Mouse (Mus musculus) midbrain, embryonic 12.5 days (tissue): ENCODE results near the gene Sh2d1b2. TPM values are rescaled to one million over a fixed set of nuclear protein-coding genes. Genes with fewer than 3 reads are reported as not detected.
"Not testable (repeated sequence)": the region's sequence is repeated elsewhere in the genome, so short reads cannot be mapped to it uniquely, and the experiment has no call there.

Source experiments
- ATAC-seq: fragments of 200-750 bp; cut with Nextera tagmentation; 2 replicates; pipeline ENCODE4 v1.8.0; 2017; ENCODE audit warnings: low read depth, moderate TSS enrichment, moderate library complexity; ENCODE audit not compliant: low FRiP score
- H3K27ac ChIP-seq: fragments of 300-500 bp; sonication (generic); replicated peaks from 2 replicates; pipeline ENCODE4 v1.5.1; 2016; ENCODE audit warnings: mild to moderate bottlenecking
- H3K27me3 ChIP-seq: fragments of 300-500 bp; sonication (generic); 2 replicates; pipeline ENCODE4 v1.6.1; 2016; ENCODE audit warnings: mild to moderate bottlenecking
- H3K36me3 ChIP-seq: fragments of 300-500 bp; sonication (generic); 2 replicates; pipeline ENCODE4 v1.6.1; 2016
- H3K4me1 ChIP-seq: fragments of 300-500 bp; sonication (generic); 2 replicates; pipeline ENCODE4 v1.6.1; 2016
- H3K4me2 ChIP-seq: fragments of 300-500 bp; sonication (generic); replicated peaks from 2 replicates; pipeline ENCODE4 v1.6.1; 2016; ENCODE audit warnings: mild to moderate bottlenecking, moderate library complexity
- H3K4me3 ChIP-seq: fragments of 300-500 bp; sonication (generic); 2 replicates; pipeline ENCODE4 v1.5.1; 2016; ENCODE audit warnings: mild to moderate bottlenecking
- H3K9ac ChIP-seq: fragments of 300-500 bp; sonication (generic); replicated peaks from 2 replicates; pipeline ENCODE4 v1.6.1; 2016; ENCODE audit warnings: mild to moderate bottlenecking, moderate library complexity
- H3K9me3 ChIP-seq: fragments of 300-500 bp; sonication (generic); 2 replicates; pipeline ENCODE4 v1.6.1; 2016; ENCODE audit warnings: mild to moderate bottlenecking
- WGBS: fragments of 180-500 bp; shearing (Covaris S2); methylation state at CpG from one replicate; pipeline ENCODE4 v1.1.7; 2016; 5-methylcytosine and 5-hydroxymethylcytosine counted together
- polyA plus RNA-seq: library from polyadenylated mRNA; unstranded; fragments of >200 nt; fragmentation: Nextera tagmentation; extraction: Ambion mirVana; gene quantifications from 2 replicates; pipeline ENCODE4 v1.2.1, GENCODE M21; 2016

The Sh2d1b2 gene
- not detected in 2 replicates for polyA plus RNA-seq

- H3K27ac ChIP-seq, H3K9me3 ChIP-seq, H3K4me1 ChIP-seq, H3K27me3 ChIP-seq, H3K36me3 ChIP-seq, H3K9ac ChIP-seq, H3K4me3 ChIP-seq, H3K4me2 ChIP-seq, ATAC-seq: not testable (repeated sequence)
- 83% methylated on average over 6 of the region's 6 CpGs for WGBS
These were observed at the start of gene Sh2d1b2 for GRCm38 (mm10) chr1:170232688-170233087. Gene Sh2d1b2 (plus strand): TSS chr1:170232749.

- H3K4me3 ChIP-seq, result no peak overlapping the region
- no peaks in the 10 kb centered on the region for H3K36me3 ChIP-seq
- ATAC-seq, result no peak
- no peaks in the 10 kb centered on the region for H3K27me3 ChIP-seq
- no peak overlapping the region for H3K27ac ChIP-seq
- H3K9me3 ChIP-seq, result no peaks in the 10 kb centered on the region
- H3K4me2 ChIP-seq, result no peak overlapping the region
- H3K9ac ChIP-seq, result no peak overlapping the region
- H3K4me1 ChIP-seq, result no peaks in the 10 kb centered on the region
- WGBS, result 89% methylated on average over 3 of the region's 3 CpGs
These were observed 47.4 kb upstream of the Sh2d1b2 start for GRCm38 (mm10) chr1:170185137-170185536.

GRCm38 (mm10) chr1:170186531-170186930 lies 46.0 kb upstream of the Sh2d1b2 start:
- Histone ChIP-seq H3K36me3 (no peaks in the 10 kb centered on the region), H3K9ac (no peak overlapping the region), H3K27me3 (no peaks in the 10 kb centered on the region), H3K27ac (no peak overlapping the region), H3K9me3 (no peaks in the 10 kb centered on the region), H3K4me2 (no peak overlapping the region), H3K4me3 (no peak overlapping the region), H3K4me1 (no peaks in the 10 kb centered on the region)
- WGBS, result 90% methylated on average over 5 of the region's 5 CpGs
- no peak for ATAC-seq

- H3K9me3 ChIP-seq, result no peaks in the 10 kb centered on the region
- ATAC-seq, result no peak
- H3K27ac ChIP-seq, result no peak overlapping the region
- no peaks in the 10 kb centered on the region for H3K27me3 ChIP-seq
- 88% methylated on average over 11 of the region's 11 CpGs for WGBS
- no peaks in the 10 kb centered on the region for H3K4me1 ChIP-seq
- H3K9ac ChIP-seq, result no peak overlapping the region
- H3K4me2 ChIP-seq, result no peak overlapping the region
- H3K4me3 ChIP-seq, result no peak overlapping the region
- peaks cover 12% of the 10 kb centered on the region; the same call in 1 of the 2 replicates for H3K36me3 ChIP-seq
These were observed 43.9 kb upstream of the Sh2d1b2 start for GRCm38 (mm10) chr1:170188601-170189000.

- no peak for ATAC-seq
- Histone ChIP-seq H3K4me2 (no peak overlapping the region), H3K9ac (no peak overlapping the region)
These were observed 42.3 kb upstream of the Sh2d1b2 start for GRCm38 (mm10) chr1:170190225-170190624.

GRCm38 (mm10) chr1:170191925-170192324 lies 40.6 kb upstream of the Sh2d1b2 start:
- WGBS, result 89% methylated on average over 1 of the region's 1 CpGs
- Histone ChIP-seq H3K4me3 (no peak overlapping the region), H3K27ac (no peak overlapping the region), H3K4me2 (no peak overlapping the region), H3K36me3 (peaks cover 43% of the 10 kb centered on the region), H3K9me3 (no peaks in the 10 kb centered on the region), H3K4me1 (no peaks in the 10 kb centered on the region), H3K27me3 (no peaks in the 10 kb centered on the region), H3K9ac (no peak overlapping the region)
- no peak for ATAC-seq

More at GRCm38 (mm10) chr1:170190225-170190624, 42.3 kb upstream of the Sh2d1b2 start:
- H3K9me3 ChIP-seq, result no peaks in the 10 kb centered on the region
- no peaks in the 10 kb centered on the region for H3K27me3 ChIP-seq
- H3K4me3 ChIP-seq, result no peak overlapping the region
- no peaks in the 10 kb centered on the region for H3K4me1 ChIP-seq
- WGBS, result 87% methylated on average over 4 of the region's 4 CpGs
- peaks cover 28% of the 10 kb centered on the region for H3K36me3 ChIP-seq
- no peak overlapping the region for H3K27ac ChIP-seq

- Histone ChIP-seq H3K4me3 (no peak overlapping the region), H3K36me3 (peaks cover 78% of the 10 kb centered on the region), H3K9ac (no peak overlapping the region), H3K9me3 (no peaks in the 10 kb centered on the region), H3K27me3 (no peaks in the 10 kb centered on the region), H3K4me1 (no peaks in the 10 kb centered on the region), H3K27ac (no peak overlapping the region), H3K4me2 (no peak overlapping the region)
- 96% methylated on average over 8 of the region's 8 CpGs for WGBS
- no peak for ATAC-seq
These were observed 36.3 kb upstream of the Sh2d1b2 start for GRCm38 (mm10) chr1:170196211-170196610.

GRCm38 (mm10) chr1:170200379-170200778 lies 32.2 kb upstream of the Sh2d1b2 start:
- H3K9me3 ChIP-seq, result no peaks in the 10 kb centered on the region
- H3K4me1 ChIP-seq, result no peaks in the 10 kb centered on the region
- H3K4me3 ChIP-seq, result no peak overlapping the region
- H3K27me3 ChIP-seq, result no peaks in the 10 kb centered on the region
- ATAC-seq, result no peak
- H3K9ac ChIP-seq, result no peak overlapping the region
- H3K27ac ChIP-seq, result no peak overlapping the region
- H3K4me2 ChIP-seq, result no peak overlapping the region
- H3K36me3 ChIP-seq, result peaks cover 79% of the 10 kb centered on the region
- 80% methylated on average over 3 of the region's 3 CpGs for WGBS

GRCm38 (mm10) chr1:170206395-170206794 lies 26.2 kb upstream of the Sh2d1b2 start:
- no peaks in the 10 kb centered on the region for H3K4me1 ChIP-seq
- no peaks in the 10 kb centered on the region for H3K9me3 ChIP-seq
- no peaks in the 10 kb centered on the region for H3K27me3 ChIP-seq
- no peak overlapping the region for H3K4me3 ChIP-seq
- 93% methylated on average over 6 of the region's 6 CpGs for WGBS
- no peak overlapping the region for H3K4me2 ChIP-seq
- no peak overlapping the region for H3K9ac ChIP-seq
- ATAC-seq, result no peak
- H3K36me3 ChIP-seq, result peaks cover 85% of the 10 kb centered on the region
- no peak overlapping the region for H3K27ac ChIP-seq

GRCm38 (mm10) chr1:170213181-170213879 lies 19.2 kb upstream of the Sh2d1b2 start:
- H3K9ac ChIP-seq, result no peak overlapping the region
- WGBS, result 90% methylated on average over 10 of the region's 10 CpGs
- no peak for ATAC-seq
- no peaks in the 10 kb centered on the region for H3K9me3 ChIP-seq
- no peak overlapping the region for H3K4me3 ChIP-seq
- H3K36me3 ChIP-seq, result peaks cover 34% of the 10 kb centered on the region
- no peak overlapping the region for H3K27ac ChIP-seq
- peaks cover 8% of the 10 kb centered on the region for H3K27me3 ChIP-seq
- no peak overlapping the region for H3K4me2 ChIP-seq
- H3K4me1 ChIP-seq, result peaks cover 10% of the 10 kb centered on the region

- Histone ChIP-seq H3K9me3 (no peaks in the 10 kb centered on the region), H3K4me2 (peak overlapping the region; percentile 68), H3K27ac (no peak overlapping the region), H3K36me3 (peaks cover 24% of the 10 kb centered on the region), H3K4me3 (peak overlapping the region; percentile 98), H3K4me1 (peaks cover 10% of the 10 kb centered on the region), H3K27me3 (peaks cover 8% of the 10 kb centered on the region), H3K9ac (peak overlapping the region; percentile 96)
- no peak for ATAC-seq
- WGBS, result 45% methylated on average over 7 of the region's 7 CpGs
These were observed 18.2 kb upstream of the Sh2d1b2 start for GRCm38 (mm10) chr1:170214383-170214756.

GRCm38 (mm10) chr1:170214757-170215522 lies 17.6 kb upstream of the Sh2d1b2 start, which contains the start of gene Uhmk1:
Gene Uhmk1 (minus strand): TSS chr1:170215397.
- Histone ChIP-seq H3K9ac (peak within 1 kb of the TSS; percentile 96), H3K27me3 (peaks cover 8% of the 10 kb centered on the region), H3K4me2 (peak within 1 kb of the TSS; percentile 68), H3K4me1 (peaks cover 10% of the 10 kb centered on the region), H3K9me3 (no peaks in the 10 kb centered on the region), H3K27ac (peak within 1 kb of the TSS; percentile 79), H3K36me3 (peaks cover 21% of the 10 kb centered on the region), H3K4me3 (peak within 1 kb of the TSS; percentile 98)
- under 1% methylated on average over 67 of the region's 70 CpGs for WGBS
- peak; percentile 99 for ATAC-seq
